Mouse (Mus musculus): ENCODE data around the gene Mrpl2. TPM values are rescaled to one million over a fixed set of nuclear protein-coding genes. Genes with fewer than 3 reads are reported as not detected.

The Mrpl2 gene
- 5.8 and 10.9 TPM in 2 replicates for total RNA-seq (2015; ENCODE audit: low replicate concordance)
- 12.5 and 13.3 TPM in 2 replicates for total RNA-seq (2017; ENCODE audit: low replicate concordance)

DNA sequence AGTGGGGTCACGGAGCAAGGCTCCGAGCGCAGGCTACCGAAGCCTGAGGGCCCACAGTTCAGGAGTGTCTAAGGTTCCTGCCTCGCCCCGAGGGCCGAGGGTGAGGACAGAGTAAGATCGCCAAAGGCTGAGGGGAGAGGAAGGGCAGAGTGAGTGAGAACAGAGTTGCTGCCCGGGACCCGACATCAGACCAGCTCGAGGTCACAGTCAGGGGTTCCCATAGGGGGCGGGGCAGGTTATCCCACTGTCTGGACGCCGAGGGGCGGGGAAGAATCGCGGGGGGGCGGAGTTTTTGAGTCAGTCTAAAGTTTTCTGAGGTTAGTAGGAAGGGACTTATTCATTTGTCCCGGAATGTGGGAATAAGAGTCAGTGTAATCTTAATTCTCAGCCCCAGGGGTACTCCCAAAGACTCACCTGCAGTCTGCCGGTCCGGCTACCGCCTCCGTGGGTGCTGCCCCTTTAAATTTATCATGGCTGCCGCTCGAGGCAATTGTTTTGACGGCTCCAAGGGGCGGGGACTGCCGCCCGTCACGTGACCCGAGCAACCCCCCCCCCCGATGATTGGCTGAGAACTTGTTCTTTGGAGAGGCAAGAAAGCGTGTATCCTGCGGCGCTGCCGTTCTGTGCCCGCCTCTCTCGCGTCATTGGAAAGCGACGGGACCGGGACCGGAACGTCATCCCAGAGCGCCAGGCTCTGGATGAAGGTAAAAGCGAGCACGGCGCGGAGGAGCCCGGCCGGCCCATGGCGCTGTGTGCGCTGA, at the start of gene Mrpl2, which contains the start of gene Klc4:
Gene Mrpl2, plus strand, starts transcription at position 669 of the 761 bp plus-strand sequence.
Gene Klc4, minus strand, starts transcription at position 462 of the 761 bp plus-strand sequence.
- peak; percentile 83 for ATAC-seq (replicated peaks; ENCODE audit: low FRiP score, poor library complexity, severe bottlenecking)

- ATAC-seq (replicated peaks; ENCODE audit: low FRiP score, poor library complexity, severe bottlenecking): no peak
Measured at GRCm38 (mm10) chr17:46597956-46598355, 48.1 kb upstream of the Mrpl2 start.

GRCm38 (mm10) chr17:46598963-46599362, 47.1 kb upstream of the Mrpl2 start:
- no peak for ATAC-seq (replicated peaks; ENCODE audit: low FRiP score, poor library complexity, severe bottlenecking)

DNA sequence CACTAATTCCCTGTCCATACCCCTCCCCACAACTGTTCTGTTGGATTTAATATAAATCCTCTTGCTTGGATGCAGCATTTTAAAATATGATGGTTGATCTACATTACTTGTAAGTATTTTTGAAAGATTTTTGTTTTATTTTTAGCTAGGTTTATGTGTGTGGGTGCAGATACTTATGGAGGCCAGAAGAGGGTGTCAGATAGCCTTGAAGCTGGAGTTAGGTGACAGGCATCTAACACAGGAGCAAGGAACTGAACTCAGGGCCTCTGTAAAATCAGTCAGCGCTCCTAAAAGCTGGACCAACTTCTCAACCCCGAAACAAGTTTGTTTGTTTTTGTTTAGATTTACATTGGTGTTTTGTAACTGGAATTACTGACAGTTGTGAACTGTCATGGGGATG, 45.5 kb upstream of the Mrpl2 start:
- ATAC-seq (replicated peaks; ENCODE audit: low FRiP score, poor library complexity, severe bottlenecking): no peak

DNA sequence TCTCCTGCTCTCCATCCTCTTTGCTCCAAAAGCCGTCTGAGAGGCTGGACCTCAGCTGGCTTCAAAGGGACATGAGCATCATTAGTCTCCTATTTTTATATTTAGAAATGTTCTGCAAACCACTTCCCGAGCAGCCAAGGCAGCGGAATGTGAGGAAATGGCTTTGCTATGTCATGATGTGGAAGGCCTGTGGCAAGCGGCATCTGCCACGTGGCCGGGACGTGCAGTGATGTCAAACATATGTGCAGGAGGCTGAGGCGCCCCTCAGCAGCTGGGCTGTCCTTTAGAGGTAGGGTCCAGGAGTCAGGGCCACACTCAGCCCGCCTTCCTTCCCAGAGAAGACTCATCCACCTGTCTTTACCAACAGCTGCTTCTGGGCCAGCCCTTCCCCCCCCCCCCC, 43.8 kb upstream of the Mrpl2 start:
- ATAC-seq (replicated peaks; ENCODE audit: low FRiP score, poor library complexity, severe bottlenecking): no peak

- ATAC-seq (replicated peaks; ENCODE audit: low FRiP score, poor library complexity, severe bottlenecking): no peak
Measured at GRCm38 (mm10) chr17:46603229-46603628, 42.8 kb upstream of the Mrpl2 start.

- ATAC-seq (replicated peaks; ENCODE audit: low FRiP score, poor library complexity, severe bottlenecking): no peak
Measured at GRCm38 (mm10) chr17:46605126-46605525, 40.9 kb upstream of the Mrpl2 start.

- ATAC-seq (replicated peaks; ENCODE audit: low FRiP score, poor library complexity, severe bottlenecking): no peak
Measured at GRCm38 (mm10) chr17:46605987-46606386, 40.0 kb upstream of the Mrpl2 start.

GRCm38 (mm10) chr17:46609721-46610514, 36.1 kb upstream of the Mrpl2 start:
- no peak for ATAC-seq (replicated peaks; ENCODE audit: low FRiP score, poor library complexity, severe bottlenecking)

- ATAC-seq (replicated peaks; ENCODE audit: low FRiP score, poor library complexity, severe bottlenecking): no peak
Measured at GRCm38 (mm10) chr17:46611316-46611715, 34.7 kb upstream of the Mrpl2 start.

DNA sequence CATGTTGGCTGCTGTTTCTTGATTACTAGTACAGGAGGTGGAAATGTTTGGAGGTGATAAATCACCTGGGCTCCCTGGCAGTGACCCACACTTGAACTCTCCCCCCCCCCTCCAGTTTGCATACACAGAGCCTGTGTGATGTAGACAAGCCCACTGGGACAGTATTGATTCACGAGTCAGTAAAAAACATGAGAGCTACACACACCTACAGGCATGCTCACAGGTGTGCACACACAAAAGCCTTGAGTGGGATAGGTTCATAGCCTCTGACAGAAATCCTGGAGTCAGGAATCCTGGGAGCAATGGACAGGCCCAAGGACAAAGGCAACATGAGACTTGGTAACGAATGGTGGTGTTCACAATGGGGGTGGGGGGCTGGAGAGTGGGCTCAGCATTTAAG, 33.8 kb upstream of the Mrpl2 start:
- no peak for ATAC-seq (replicated peaks; ENCODE audit: low FRiP score, poor library complexity, severe bottlenecking)

GRCm38 (mm10) chr17:46612820-46613219, 33.2 kb upstream of the Mrpl2 start:
- ATAC-seq (replicated peaks; ENCODE audit: low FRiP score, poor library complexity, severe bottlenecking): no peak

DNA sequence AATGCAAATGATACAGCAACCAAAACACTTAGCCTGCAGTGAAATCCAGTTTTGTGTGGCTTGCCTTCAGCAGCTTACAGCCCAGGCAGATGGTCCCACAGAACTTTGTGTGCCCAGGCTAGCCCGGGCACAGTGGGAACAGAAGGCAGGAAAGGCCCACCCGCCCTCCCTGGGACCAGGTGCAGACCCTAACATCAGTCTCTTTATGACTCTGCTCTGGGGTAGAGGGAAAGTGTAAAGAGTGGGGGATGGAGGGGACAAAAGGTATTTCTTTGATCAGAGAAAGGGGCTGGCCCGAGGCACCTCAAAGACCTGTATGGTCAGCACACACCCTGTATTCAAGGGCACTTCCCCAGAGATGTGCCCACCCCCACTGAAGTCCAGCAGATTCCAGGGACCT, 32.8 kb upstream of the Mrpl2 start:
- no peak for ATAC-seq (replicated peaks; ENCODE audit: low FRiP score, poor library complexity, severe bottlenecking)

DNA sequence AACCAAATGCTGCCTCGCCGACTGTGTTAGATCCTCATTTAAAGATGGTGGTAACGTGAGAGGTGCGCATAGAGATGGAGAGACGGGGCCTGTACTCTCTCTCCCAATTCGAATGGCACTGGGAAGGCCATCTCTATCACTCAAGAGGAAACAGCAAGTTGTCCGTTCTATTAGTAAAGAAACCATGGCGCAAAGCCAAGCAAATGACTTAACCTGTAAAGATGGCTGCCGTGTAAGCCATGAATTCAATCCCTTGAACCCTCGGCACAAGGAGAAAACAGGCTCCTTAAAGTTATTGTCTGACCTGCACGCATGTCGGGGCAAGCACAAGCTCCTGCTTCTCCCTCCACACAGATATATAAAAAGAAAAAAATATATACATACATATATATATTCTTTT, 28.2 kb upstream of the Mrpl2 start:
- ATAC-seq (replicated peaks; ENCODE audit: low FRiP score, poor library complexity, severe bottlenecking): no peak

GRCm38 (mm10) chr17:46618394-46618768, 27.6 kb upstream of the Mrpl2 start:
- ATAC-seq (replicated peaks; ENCODE audit: low FRiP score, poor library complexity, severe bottlenecking): no peak

DNA sequence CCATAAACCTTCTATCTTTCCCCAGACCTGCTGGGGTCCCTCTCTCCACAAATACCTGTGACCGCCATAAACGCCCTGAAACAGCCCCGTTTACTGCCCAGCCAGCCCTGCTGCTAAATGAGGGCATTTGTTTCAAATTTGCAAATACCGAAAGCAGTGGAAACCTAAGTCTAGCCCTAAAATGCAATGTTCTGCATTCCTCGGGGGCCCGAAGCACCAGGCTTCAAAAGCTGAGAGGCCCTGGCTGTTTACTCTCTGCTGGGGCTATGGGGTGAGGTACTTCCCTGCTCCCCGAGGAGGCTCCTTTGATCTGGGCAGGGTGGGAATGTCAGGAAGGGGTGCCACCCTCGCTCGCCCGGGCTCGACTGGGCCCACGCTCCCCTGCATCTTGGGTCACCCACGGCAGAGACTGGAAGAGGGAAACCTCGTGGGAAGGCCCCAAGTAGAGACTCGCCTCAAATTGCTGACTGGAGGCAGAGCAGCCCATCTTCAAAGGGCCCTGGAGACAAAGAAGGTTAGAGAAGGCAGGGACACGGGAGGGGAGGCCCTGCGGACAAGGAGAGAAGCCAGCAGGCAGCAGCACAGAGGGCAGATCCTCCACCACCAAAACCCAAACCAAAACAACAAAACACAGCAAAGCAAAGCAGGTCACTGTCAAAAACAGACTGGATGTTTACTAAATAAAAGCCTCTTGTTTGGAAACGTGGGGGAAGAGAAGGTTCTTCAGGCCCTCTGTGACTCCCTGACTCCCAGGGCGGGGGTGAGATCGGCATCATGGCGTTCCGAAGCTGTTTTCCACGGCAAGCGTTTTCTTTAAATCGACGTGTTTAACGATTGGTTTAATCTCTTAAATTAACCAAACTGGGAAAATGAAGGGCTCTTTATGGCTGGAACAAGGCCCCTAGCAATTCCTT, 27.0 kb upstream of the Mrpl2 start:
- no peak for ATAC-seq (replicated peaks; ENCODE audit: low FRiP score, poor library complexity, severe bottlenecking)

DNA sequence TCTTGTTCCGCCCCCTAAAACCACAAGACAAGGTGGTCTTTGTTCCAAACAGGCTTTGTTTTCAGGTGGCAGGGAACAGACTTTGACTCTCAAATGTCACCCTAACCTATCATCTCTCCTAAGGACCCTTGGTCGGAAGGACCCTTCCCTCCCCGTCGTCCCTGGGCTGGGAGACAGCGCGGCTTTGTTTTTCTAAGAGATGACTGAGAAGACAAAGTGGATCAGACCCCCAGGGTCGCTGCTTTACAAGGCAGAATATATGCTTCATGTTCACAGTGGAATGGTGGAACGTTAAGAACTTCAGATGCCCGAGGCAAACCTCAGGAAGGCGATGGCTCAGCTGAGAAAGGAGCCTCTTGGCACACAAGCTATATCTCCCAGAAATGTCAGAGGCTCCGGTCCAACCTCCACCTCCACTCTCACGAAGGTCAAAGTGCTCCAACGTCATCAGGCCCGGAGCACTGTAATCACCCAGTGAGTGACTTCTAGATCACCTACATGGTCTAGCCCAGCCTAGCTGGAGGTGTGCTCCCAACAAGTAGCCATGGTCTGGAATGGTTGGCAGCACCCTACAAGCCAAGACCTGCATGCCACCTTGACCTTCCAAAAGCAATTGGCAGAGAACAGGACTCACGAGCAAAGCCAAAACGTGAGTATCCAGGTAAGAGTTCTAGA, 26.2 kb upstream of the Mrpl2 start:
- ATAC-seq (replicated peaks; ENCODE audit: low FRiP score, poor library complexity, severe bottlenecking): no peak

- no peak for ATAC-seq (replicated peaks; ENCODE audit: low FRiP score, poor library complexity, severe bottlenecking)
Measured at GRCm38 (mm10) chr17:46621324-46621723, 24.7 kb upstream of the Mrpl2 start.

DNA sequence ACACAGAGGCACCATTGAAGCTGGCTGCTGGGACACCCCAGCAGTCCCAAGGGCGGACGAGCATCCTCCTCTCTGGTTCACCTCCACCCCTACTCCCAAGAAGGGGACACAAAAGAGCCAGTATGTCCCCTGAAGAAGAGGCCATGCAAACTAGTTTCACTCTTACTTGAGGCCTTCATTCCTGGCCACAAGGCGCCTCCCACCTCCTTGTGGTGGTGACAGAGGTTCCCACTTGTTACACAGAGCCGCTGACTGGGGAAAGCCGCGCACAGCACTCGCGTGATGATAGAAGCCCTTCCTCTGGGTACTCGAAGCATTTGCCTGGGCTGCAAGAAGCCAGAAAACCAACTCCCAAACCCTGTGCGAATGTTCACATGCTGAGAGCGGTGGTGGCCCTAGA, 23.8 kb upstream of the Mrpl2 start:
- ATAC-seq (replicated peaks; ENCODE audit: low FRiP score, poor library complexity, severe bottlenecking): no peak

All from erythroid progenitor cell, adult 5-6 weeks (primary cell).